Mouse (Mus musculus) E14TG2a.4 (cell line): ENCODE measurements around the gene 0610030E20Rik.

Experiments
- CTCF ChIP-seq: conservative IDR thresholded peaks from 2 replicates; pipeline ENCODE4 v1.5.1; 2014; ENCODE audit warnings: low read length
- NANOG ChIP-seq: IDR thresholded peaks from 2 replicates; pipeline ENCODE4 v1.6.1; 2014; ENCODE audit warnings: borderline replicate concordance, low read length, mixed read lengths
- POU5F1 ChIP-seq: IDR thresholded peaks from 2 replicates; pipeline ENCODE4 v1.6.1; 2014; ENCODE audit warnings: low read length, borderline replicate concordance

GRCm38 (mm10) chr6:72379377-72380130 lies 32.4 kb downstream of the 0610030E20Rik start:
- TF ChIP-seq CTCF (no peak), NANOG (no peak), POU5F1 (no peak)
